Mouse (Mus musculus): ENCODE results near the gene Ptpn5.

Ptpn5 gene

Small RNAs within 50 kb of the gene (microRNA-seq; reads per million reads assigned to microRNA genes)
- gene Mir7056: 0 reads per million in 2 experiments

All from adrenal gland (tissue).